In the genomic region with DNA sequence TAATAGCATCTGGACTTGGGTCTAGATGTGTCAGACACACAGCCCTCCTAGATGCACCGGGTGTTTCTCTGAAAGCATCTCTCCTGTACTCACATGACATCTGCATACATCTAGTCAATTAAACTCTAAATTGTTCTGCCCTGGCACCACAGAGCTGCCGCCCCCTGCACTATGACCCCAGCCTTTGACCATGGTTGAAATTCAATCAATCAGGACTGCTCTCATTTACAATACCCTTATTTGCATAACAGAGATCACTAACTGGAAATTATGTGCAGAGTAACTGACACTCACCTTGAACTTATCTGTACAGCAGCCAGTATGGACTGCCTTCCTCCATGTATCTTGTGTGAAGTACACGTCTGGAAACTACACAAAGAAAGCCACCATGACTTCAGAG, we compare ENCODE assay signal across 23 mouse cellular contexts.
"Had no signal": no experiment of that assay in that cellular context is flagged by ENCODE, and none has a peak within 500 bp of the region (broad histone marks: within the 10 kb centered on the region; RNA-seq: fewer than 3 reads in every experiment).

No protein-coding gene starts in this region.

- H3K9ac ChIP-seq: heart, embryonic 13.5 days; heart, embryonic 15.5 days; hindbrain, embryonic 13.5 days; hindbrain, embryonic 15.5 days; kidney, embryonic 15.5 days; limb, embryonic 13.5 days; limb, embryonic 15.5 days; liver, embryonic 14.5 days had no signal

- DNase-seq: gastrocnemius, adult 2 months; gastrocnemius, postnatal 10 days; gastrocnemius, postnatal 25 days; heart, adult 18-20 months; heart, postnatal 14 days; heart, postnatal 36 days; kidney, postnatal 10 days; kidney, postnatal 36 days; layer of hippocampus, adult 9-11 months; layer of hippocampus, postnatal 36 days; left cerebral cortex, postnatal 4 days; lung, adult 18-20 months had no signal

- H3K4me1 ChIP-seq: heart, embryonic 13.5 days; heart, embryonic 15.5 days; hindbrain, embryonic 13.5 days; hindbrain, embryonic 15.5 days; kidney, embryonic 15.5 days; limb, embryonic 13.5 days; limb, embryonic 15.5 days had no signal

- H3K27ac ChIP-seq: gastrocnemius, adult 2 months; heart, embryonic 13.5 days; heart, embryonic 15.5 days; hindbrain, embryonic 13.5 days; hindbrain, embryonic 15.5 days; hindbrain, postnatal 0 days; kidney, embryonic 15.5 days; limb, embryonic 13.5 days; limb, embryonic 15.5 days; liver, embryonic 14.5 days had no signal

- H3K36me3 ChIP-seq: heart, embryonic 13.5 days; heart, embryonic 15.5 days; hindbrain, embryonic 13.5 days; hindbrain, embryonic 15.5 days; kidney, embryonic 15.5 days; limb, embryonic 13.5 days; limb, embryonic 15.5 days had no signal

- H3K4me2 ChIP-seq: heart, embryonic 11.5 days; heart, embryonic 13.5 days; heart, embryonic 15.5 days; hindbrain, embryonic 13.5 days; hindbrain, embryonic 15.5 days; kidney, embryonic 15.5 days; limb, embryonic 13.5 days; limb, embryonic 15.5 days had no signal

- H3K27me3 ChIP-seq: heart, embryonic 13.5 days; heart, embryonic 15.5 days; hindbrain, embryonic 13.5 days; hindbrain, embryonic 15.5 days; kidney, embryonic 15.5 days; limb, embryonic 13.5 days; limb, embryonic 15.5 days had no signal

- H3K4me3 ChIP-seq: gastrocnemius, adult 2 months; heart, embryonic 13.5 days; heart, embryonic 15.5 days; hindbrain, embryonic 13.5 days; hindbrain, embryonic 15.5 days; kidney, embryonic 15.5 days; limb, embryonic 13.5 days; limb, embryonic 15.5 days had no signal

- ATAC-seq: hindbrain, postnatal 0 days; intestine, embryonic 16.5 days had no signal

- H3K9me3 ChIP-seq: heart, embryonic 13.5 days; heart, embryonic 15.5 days; hindbrain, embryonic 13.5 days; hindbrain, embryonic 15.5 days; kidney, embryonic 15.5 days; limb, embryonic 13.5 days; limb, embryonic 15.5 days had no signal
